Mouse (Mus musculus): Measurements from ENCODE around the gene Fn1.

Fn1 gene

GRCm38 (mm10) chr1:71594268-71594667 lies 58.7 kb downstream of the Fn1 start:
- DNase-seq, result no peak

DNA sequence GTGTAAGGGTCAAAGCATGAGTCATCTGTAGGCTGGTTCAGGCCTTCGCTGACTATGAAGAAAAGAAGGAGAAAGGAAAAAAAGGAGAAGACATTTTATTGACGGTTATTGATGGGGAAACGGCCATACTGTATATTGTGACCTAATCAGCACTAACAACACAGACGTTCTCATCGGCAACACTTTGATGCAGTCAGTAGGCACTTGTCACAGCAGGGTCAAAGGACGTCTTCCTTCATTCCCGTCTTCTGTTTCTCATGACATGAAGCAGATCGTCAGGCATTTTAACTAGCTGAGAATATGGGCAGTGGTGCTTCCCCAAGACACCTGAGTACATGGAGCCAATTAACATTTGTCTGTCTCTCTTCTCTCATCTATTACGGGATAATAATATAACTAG lies 59.8 kb downstream of the Fn1 start:
- DNase-seq, result no peak

DNA sequence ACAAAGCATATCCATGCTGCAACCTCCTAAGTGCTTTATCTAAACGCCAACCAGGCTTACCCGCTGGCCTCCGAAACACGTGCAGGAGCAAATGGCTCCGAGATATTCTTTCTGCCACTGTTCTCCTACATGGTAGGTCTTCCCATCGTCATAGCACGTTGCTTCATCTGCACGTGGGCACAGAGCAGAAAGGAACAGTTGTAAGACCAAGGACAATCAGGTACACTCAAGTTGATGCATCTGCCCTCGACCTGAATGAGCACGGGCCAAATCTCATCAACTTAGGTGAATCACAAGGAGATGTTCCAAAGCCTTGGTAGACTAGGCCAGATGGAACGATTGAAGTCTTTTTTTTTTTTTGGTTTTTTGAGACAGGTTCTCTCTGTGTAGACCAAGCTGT lies 63.0 kb downstream of the Fn1 start:
- DNase-seq, result no peak

DNA sequence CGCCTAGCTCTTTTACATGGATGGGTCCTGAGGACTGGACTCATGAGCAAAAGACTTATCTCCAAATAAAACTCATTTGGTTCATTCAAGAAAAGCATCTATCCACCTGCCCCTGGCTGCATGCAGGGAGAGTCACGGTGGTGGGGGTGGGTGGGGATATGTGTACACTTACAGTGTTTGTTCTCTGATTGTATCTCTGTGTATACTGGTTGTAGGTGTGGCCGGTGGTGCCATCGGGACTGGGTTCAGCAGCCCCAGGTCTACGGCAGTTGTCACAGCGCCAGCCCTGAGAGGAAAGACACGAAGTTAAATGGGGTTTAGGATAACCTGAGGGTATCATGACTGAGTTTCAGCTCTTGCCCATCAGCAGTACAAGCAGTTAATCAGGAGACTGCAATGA lies 66.3 kb downstream of the Fn1 start:
- DNase-seq, result no peak

GRCm38 (mm10) chr1:71583900-71584299 lies 69.1 kb downstream of the Fn1 start:
- DNase-seq, result no peak

GRCm38 (mm10) chr1:71583302-71583701 lies 69.7 kb downstream of the Fn1 start:
- no peak for DNase-seq

DNA sequence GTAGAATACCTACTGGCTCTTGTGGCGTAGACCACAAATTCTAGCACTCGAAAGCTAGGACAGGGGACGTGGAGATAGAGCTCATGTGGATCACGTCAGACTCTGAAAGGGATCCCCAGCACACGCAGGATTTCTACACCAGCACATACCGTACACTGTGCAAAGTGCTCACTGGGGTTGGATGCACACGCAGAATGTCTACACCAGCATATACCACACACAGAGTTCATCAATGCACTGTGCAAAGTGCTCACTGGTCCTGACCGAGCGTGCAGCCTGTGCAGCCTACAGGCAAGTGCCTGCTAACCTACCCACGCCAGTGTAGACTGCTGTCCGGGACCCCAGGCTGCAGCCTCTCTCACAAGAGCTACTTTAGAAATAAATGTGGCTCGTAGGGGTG lies 72.6 kb downstream of the Fn1 start:
- no peak for DNase-seq

DNA sequence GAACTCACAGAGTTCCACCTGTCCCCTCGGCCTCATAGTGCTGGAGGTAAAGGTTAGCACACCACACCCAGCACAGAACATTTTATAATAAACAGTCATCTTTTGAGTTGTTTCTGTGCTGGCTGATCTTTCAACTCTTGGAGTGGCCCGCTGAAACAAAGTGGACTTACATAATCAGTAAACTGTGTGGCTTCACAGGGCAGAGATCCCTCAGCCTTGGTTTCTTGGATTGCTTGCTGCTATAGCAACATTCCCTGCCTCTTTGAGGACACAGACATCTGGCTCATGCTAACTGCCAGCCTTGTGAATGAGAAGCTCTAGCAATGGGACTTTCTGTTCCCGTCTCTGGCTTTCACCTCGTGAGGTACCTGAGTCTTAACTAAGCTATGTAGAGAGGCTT lies 73.5 kb downstream of the Fn1 start:
- no peak for DNase-seq

GRCm38 (mm10) chr1:71576837-71577236 lies 76.2 kb downstream of the Fn1 start:
- no peak for DNase-seq

GRCm38 (mm10) chr1:71575987-71576386 lies 77.0 kb downstream of the Fn1 start:
- DNase-seq, result peak in 1 of 2 experiments; percentile 6

- no peak for DNase-seq
These were observed 82.9 kb downstream of the Fn1 start for GRCm38 (mm10) chr1:71570116-71570515.

- DNase-seq, result peak; percentile 11 to 58
These were observed 85.0 kb downstream of the Fn1 start for GRCm38 (mm10) chr1:71567884-71568605.

GRCm38 (mm10) chr1:71564291-71564690 lies 88.7 kb downstream of the Fn1 start:
- no peak for DNase-seq

GRCm38 (mm10) chr1:71560626-71561025 lies 92.4 kb downstream of the Fn1 start:
- no peak for DNase-seq

GRCm38 (mm10) chr1:71556688-71557612 lies 96.0 kb downstream of the Fn1 start, which contains the start of gene Atic:
Gene Atic, plus strand, starts transcription at chr1:71557150.
- peak; percentile 93 to 95 for DNase-seq

- no peak for DNase-seq
These were observed 102.3 kb downstream of the Fn1 start for GRCm38 (mm10) chr1:71550626-71551195.

GRCm38 (mm10) chr1:71540437-71540836 lies 112.6 kb downstream of the Fn1 start:
- DNase-seq, result peak; percentile 34

DNA sequence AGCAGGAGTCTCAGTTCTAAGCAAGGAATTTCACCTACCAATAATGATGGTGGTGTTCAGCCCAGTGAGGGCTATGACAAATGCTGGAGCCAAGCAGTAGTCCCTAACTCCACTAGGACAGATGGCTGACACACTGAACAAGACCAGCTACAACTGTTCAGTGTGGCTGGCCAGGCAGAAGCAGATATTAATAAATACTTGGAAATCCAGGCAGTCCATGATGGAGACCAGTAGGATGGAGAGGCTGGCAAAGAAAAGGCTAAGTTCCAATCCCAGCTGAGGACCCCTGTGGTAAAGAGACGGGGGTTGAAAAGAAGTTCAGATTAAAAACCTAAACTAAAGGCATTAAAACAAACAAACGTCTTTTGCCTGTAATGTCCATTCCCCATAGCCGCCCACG lies 113.4 kb downstream of the Fn1 start:
- no peak for DNase-seq
